Comparison of ENCODE assay signal across 13 mouse cellular contexts in genomic region chr5:64490445-64490950, GRCm38 (mm10).
DNase-seq lines count a peak whose midpoint lies in the region; ATAC-seq lines count a peak whose summit lies in the region.
"Had no signal": no experiment of that assay in that cellular context is flagged by ENCODE, and none has a peak within 500 bp of the region (broad histone marks: within the 10 kb centered on the region; RNA-seq: fewer than 3 reads in every experiment).

No protein-coding gene starts in this region.

- 0 out of 2 replicates have a peak, but pooled peaks have one; percentile 21 for ATAC-seq in neural tube, embryonic 12.5 days (ENCODE audit: low FRiP score, low read depth)
- ATAC-seq in hindbrain, embryonic 16.5 days, result 0 out of 2 replicates have a peak, but pooled peaks have one; percentile 40
- ATAC-seq: Patski had no signal

- DNase-seq in neural tube, embryonic 10.5 days (ENCODE audit: extremely low spot score, low spot score), result no peak
- DNase-seq in forebrain, embryonic 10.5 days (ENCODE audit: extremely low spot score, low spot score), result no peak
- DNase-seq in naive thymus-derived CD4-positive, alpha-beta T cell, adult 2 months (ENCODE audit: low read depth), result peak; percentile 45
- no peak for DNase-seq in cerebellum, adult 11 months
- no peak for DNase-seq in heart, adult 9 months (ENCODE audit: low spot score in 2 of 2)
- no peak for DNase-seq in cerebellum, postnatal 14 days
- DNase-seq: adrenal gland, postnatal 14 days; cerebellum, adult 11-12 months had no signal

- H3K4me1 ChIP-seq in neural tube, embryonic 12.5 days, result peaks cover 10% of the 10 kb centered on the region; the same call in 1 of the 2 replicates
- peaks cover 28% of the 10 kb centered on the region for H3K4me1 ChIP-seq in forebrain, embryonic 10.5 days
- peaks cover 3% of the 10 kb centered on the region; the same call in 1 of the 2 replicates for H3K4me1 ChIP-seq in hindbrain, embryonic 16.5 days (ENCODE audit: control insufficient read depth, insufficient read depth, low read depth, low read length)
- H3K4me1 ChIP-seq: lung, embryonic 15.5 days had no signal

- no peak overlapping the region for H3K9ac ChIP-seq in neural tube, embryonic 12.5 days
- no peak overlapping the region for H3K9ac ChIP-seq in hindbrain, embryonic 16.5 days (ENCODE audit: low read depth, low read length)
- H3K9ac ChIP-seq: limb, embryonic 15.5 days; lung, embryonic 15.5 days had no signal

- 48% methylated on average over 5 of the region's 5 CpGs for WGBS in neural tube, embryonic 12.5 days
- 52% methylated on average over 5 of the region's 5 CpGs for WGBS in forebrain, embryonic 10.5 days
- 23% methylated on average over 5 of the region's 5 CpGs for WGBS in hindbrain, embryonic 16.5 days

- H3K4me3 ChIP-seq in neural tube, embryonic 12.5 days, result no peak overlapping the region
- no peak overlapping the region for H3K4me3 ChIP-seq in forebrain, embryonic 10.5 days
- H3K4me3 ChIP-seq in hindbrain, embryonic 16.5 days (ENCODE audit: low read length), result no peak overlapping the region
- H3K4me3 ChIP-seq: limb, embryonic 15.5 days; lung, embryonic 15.5 days had no signal

- H3K4me2 ChIP-seq in neural tube, embryonic 12.5 days (replicated peaks), result no peak overlapping the region
- H3K4me2 ChIP-seq in hindbrain, embryonic 16.5 days (ENCODE audit: low read length), result no peak overlapping the region
- H3K4me2 ChIP-seq: limb, embryonic 15.5 days; lung, embryonic 15.5 days had no signal

- no peaks in the 10 kb centered on the region for H3K9me3 ChIP-seq in neural tube, embryonic 12.5 days
- peaks cover 11% of the 10 kb centered on the region for H3K9me3 ChIP-seq in forebrain, embryonic 10.5 days
- no peaks in the 10 kb centered on the region for H3K9me3 ChIP-seq in hindbrain, embryonic 16.5 days (ENCODE audit: control insufficient read depth, low read length)
- H3K9me3 ChIP-seq: limb, embryonic 15.5 days; lung, embryonic 15.5 days had no signal

- H3K27me3 ChIP-seq in neural tube, embryonic 12.5 days (replicated peaks), result no peaks in the 10 kb centered on the region
- no peaks in the 10 kb centered on the region; the same call in 1 of the 2 replicates for H3K27me3 ChIP-seq in forebrain, embryonic 10.5 days (ENCODE audit: poor library complexity, severe bottlenecking)
- no peaks in the 10 kb centered on the region for H3K27me3 ChIP-seq in hindbrain, embryonic 16.5 days (replicated peaks; ENCODE audit: control insufficient read depth, insufficient read depth, low read length)
- H3K27me3 ChIP-seq: limb, embryonic 15.5 days; lung, embryonic 15.5 days; Patski had no signal

- no peaks in the 10 kb centered on the region for H3K36me3 ChIP-seq in neural tube, embryonic 12.5 days
- peaks cover 18% of the 10 kb centered on the region for H3K36me3 ChIP-seq in forebrain, embryonic 10.5 days (replicated peaks)
- H3K36me3 ChIP-seq in hindbrain, embryonic 16.5 days (ENCODE audit: control insufficient read depth, insufficient read depth, low read length), result no peaks in the 10 kb centered on the region
- H3K36me3 ChIP-seq: limb, embryonic 15.5 days; lung, embryonic 15.5 days had no signal

- no peak overlapping the region for H3K27ac ChIP-seq in neural tube, embryonic 12.5 days
- peak overlapping the region; percentile 57 for H3K27ac ChIP-seq in forebrain, embryonic 10.5 days
- no peak overlapping the region for H3K27ac ChIP-seq in hindbrain, embryonic 16.5 days (ENCODE audit: low read depth, low read length)
- H3K27ac ChIP-seq: limb, embryonic 15.5 days; lung, embryonic 15.5 days had no signal
